Mouse (Mus musculus) bone marrow macrophage, adult 2 months (primary cell): ENCODE data around the gene Gm49711.

Experiments used
- CTCF ChIP-seq: IDR thresholded peaks from 2 replicates; pipeline ENCODE4 v1.5.1; 2012; ENCODE audit warnings: low read depth, mild to moderate bottlenecking, low read length, moderate library complexity
- POLR2A ChIP-seq: IDR thresholded peaks from 2 replicates; pipeline ENCODE4 v1.6.1; 2012; ENCODE audit warnings: mild to moderate bottlenecking, low read depth, low read length, borderline replicate concordance

GRCm38 (mm10) chr16:92228332-92228919 lies 170.3 kb downstream of the Gm49711 start:
- no peak for TF ChIP-seq CTCF
- TF ChIP-seq POLR2A = no peak
